Mouse (Mus musculus): ENCODE measurements around the gene Cpe.

Gene Cpe

GRCm38 (mm10) chr8:64632169-64632568 lies 60.7 kb downstream of the Cpe start:
- DNase-seq = no peak

GRCm38 (mm10) chr8:64631761-64632160 lies 61.1 kb downstream of the Cpe start:
- no peak for DNase-seq

- DNase-seq = no peak
Measured at GRCm38 (mm10) chr8:64629034-64629760, 63.7 kb downstream of the Cpe start.

DNA sequence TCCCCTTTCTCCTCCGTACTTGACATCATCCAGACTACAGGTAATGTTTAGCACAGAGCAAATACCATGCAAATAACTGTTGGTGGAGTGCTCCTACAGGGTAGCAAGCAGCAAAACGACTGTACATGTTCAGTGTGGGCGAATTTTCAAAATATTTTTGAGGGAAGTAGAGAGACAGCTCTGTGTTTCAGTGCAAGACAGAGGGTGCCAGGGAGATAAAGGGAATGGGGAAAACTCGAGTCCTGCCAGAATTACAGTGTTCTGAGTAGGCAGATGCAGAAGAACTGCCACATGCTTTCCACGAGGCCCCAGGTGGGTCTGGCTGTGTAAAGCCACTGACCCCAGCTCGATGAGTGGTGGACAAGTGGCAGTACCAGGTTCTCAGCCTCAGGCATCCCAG lies 64.8 kb downstream of the Cpe start:
- no peak for DNase-seq

DNA sequence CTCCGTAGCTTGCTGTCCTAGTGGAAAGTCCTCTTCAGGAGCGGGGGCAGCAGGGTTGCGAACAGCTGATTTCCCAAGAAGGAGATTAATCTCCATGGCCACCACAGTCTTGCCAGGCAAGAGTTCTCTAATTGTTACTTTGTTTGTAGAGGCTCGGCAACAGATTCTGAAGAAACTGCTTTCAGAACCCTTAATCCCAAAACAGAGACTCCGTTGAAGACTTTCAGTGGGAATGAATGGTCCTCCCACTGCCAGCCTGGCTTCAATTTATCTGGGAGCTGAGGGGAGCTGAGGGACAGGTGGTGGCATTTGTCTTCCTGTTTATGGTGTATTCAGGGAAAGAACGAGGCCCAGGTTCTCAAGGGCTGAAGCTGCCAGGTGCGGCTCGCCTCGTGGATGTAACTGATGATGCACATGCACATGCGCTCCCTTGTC lies 68.2 kb downstream of the Cpe start:
- no peak for DNase-seq

DNA sequence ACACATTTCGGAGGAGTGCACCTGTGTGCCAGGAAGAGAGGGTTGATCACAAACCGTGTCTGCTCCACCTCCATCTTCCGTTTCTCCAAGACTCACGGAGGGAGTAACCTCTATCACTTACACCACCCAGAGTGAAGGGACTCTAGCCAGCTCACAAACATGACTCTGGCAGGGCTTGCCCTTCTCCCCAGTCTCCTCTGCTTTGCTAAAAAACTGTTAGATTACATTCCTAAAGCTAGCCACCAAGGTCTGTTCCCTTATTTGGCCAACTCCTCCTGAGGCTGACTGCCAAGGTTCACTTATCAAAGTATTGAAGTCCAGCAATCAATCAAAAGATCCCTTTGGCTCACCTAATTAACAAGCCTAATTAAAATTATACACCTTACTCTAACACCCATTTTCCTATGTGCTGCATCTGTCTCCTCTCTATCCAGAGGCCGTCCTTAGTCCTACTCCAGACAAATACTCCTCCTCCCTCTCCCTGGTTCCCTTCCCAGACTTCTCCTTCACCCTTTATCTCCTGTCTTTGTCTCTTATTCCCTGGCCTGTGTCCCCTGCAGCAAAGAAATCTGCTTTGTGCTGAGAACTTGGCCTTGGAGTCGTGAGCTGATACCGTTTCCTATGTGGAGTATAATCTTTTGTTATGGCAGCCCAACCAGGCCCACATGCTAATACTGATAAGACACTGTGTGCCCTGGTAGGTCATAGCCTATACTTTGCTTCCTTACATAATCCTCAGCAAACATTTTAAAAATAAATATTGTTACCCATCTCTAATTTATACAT lies 72.3 kb downstream of the Cpe start:
- no peak for DNase-seq

DNA sequence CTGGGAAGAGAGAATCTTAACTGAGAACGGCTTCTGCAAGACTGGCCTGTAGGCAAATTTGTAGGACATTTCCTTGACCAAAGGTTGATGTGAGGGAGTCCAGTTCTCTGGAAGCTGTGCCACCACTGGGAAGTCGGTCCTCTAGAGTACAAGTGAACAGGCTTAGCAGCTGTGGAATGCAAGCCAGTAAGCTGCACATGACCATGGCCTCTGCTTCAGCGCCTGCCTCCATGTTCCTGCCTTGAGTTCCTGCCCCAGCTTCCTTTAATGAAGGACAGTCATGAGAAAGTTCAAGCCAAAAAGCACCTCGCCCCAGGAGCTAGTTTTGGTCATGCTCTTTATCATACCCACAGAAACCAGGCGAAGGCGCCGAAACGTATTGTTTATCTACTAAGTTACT lies 73.2 kb downstream of the Cpe start:
- no peak for DNase-seq

GRCm38 (mm10) chr8:64618618-64619017 lies 74.2 kb downstream of the Cpe start:
- no peak for DNase-seq

DNA sequence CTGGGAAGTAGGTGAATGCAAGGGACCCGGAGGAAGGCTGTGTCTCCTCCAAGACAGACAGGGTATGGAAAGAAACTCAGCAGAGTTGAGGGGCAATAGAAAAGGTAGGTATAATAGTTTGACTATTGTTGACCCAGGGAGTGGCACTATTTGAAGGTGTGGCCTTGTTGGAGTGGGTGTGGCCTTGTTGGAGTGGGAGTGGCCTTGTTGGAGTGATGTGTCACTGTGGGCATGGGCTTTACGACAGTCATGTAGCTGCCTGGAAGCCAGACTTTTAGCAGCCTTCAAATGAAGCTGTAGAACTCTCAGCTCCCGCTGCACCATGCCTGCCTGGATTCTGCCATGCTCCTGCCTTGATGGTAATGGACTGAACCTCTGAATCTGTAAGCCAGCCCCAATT lies 76.3 kb downstream of the Cpe start:
- DNase-seq = no peak

- no peak for DNase-seq
Measured at GRCm38 (mm10) chr8:64615459-64615858, 77.4 kb downstream of the Cpe start.

GRCm38 (mm10) chr8:64613663-64614062 lies 79.2 kb downstream of the Cpe start:
- no peak for DNase-seq

DNA sequence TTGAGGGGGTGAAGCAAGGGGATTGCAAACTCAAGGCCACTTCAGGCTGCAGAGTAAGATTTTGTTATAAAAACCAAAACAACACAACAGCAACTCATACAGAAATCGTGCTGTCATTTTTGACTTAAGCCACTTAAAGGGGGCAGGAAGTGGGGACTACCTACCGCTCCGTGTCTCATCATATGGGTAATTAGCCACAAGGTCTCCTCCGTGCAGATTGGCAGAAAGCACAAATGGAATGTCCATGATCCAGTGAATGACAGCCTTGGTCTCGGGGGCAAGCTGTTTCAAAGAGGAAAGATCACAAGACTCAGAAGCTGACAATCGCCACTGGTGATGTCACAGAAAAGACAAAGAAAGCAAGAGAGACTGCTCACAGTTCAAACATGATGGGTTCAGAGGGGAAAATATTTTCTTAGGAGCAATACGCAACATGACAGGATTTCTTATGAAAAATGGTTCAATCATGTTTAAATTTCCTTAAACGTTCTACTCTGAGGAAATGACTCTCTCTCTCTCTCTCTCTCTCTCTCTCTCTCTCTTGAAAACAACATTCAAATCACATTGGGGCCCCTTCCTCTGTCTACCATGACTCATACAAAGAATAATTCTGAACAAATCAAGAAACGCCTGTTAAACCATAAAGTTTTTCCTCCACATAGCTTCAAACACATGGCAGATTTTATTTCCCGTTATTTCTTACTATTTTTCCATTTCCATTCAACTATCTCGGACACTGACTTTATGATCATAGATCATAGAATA lies 81.5 kb downstream of the Cpe start:
- no peak for DNase-seq

DNA sequence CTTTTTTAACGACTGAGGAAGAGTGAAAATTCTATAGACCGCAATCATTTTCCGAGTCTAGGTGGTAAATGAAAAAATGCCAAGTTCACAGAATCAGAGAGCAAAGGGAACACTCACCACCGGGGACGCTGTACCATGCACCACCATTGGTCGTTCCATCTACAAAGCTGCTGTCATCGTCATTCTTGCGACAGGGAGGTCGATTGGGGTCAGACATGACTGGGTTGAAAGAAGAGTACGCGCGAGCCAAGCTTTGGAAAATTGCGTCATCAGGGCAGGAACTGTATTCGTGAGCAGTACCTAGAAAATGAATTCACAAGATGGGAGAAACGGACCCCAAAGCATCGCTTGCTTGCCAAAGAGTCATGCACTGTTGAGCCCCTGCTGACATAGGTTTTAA lies 83.9 kb downstream of the Cpe start:
- DNase-seq = no peak

GRCm38 (mm10) chr8:64606015-64606414 lies 86.8 kb downstream of the Cpe start:
- DNase-seq = no peak

- no peak for DNase-seq
Measured at GRCm38 (mm10) chr8:64598206-64598605, 94.6 kb downstream of the Cpe start.

GRCm38 (mm10) chr8:64597042-64597970 lies 95.5 kb downstream of the Cpe start:
- DNase-seq = no peak

DNA sequence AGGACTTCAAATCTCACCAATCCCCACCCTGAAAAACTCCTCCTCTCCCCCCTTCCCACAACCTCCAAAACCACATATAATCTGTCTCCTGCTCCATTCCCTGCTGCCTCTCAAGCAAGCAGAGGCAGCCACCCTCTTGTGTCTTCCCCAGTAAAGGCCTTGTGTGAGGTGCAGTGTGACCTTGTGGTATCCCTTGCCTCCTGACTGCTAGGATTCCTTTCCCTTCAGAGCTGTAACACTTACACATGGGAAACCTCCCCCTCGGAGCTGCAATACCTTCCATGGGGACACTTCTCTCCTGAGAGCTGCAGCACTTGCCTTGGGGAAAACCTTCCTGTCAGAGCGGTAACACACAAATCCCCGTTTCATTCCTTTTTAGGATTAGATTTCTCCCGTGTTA lies 96.5 kb downstream of the Cpe start:
- no peak for DNase-seq

DNA sequence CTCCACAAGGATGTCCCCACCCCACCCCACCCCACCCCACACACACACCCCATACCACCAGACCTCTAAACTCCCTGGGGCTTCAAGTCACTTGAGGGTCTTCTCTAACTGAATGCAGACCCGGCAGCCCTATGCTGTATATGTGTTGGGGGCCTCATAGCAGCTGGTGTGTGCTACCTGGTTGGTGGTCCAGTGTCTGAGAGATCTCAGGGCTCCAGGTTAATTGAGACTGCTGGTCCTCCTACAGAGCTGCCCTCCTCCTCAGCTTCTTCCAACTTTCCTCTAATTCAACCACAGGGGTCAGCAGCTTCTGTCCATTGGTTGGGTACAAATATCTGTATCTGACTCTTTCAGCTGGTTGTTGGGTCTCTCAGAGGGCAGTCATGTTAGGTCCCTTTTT lies 102.4 kb downstream of the Cpe start:
- DNase-seq = no peak

- DNase-seq = no peak
Measured at GRCm38 (mm10) chr8:64582887-64583286, 110.0 kb downstream of the Cpe start.

- no peak for DNase-seq
Measured at GRCm38 (mm10) chr8:64578221-64578620, 114.6 kb downstream of the Cpe start.

GRCm38 (mm10) chr8:64575001-64575400 lies 117.9 kb downstream of the Cpe start:
- DNase-seq = no peak

GRCm38 (mm10) chr8:64548054-64548850 lies 144.6 kb downstream of the Cpe start:
- no peak for DNase-seq

Data from thymus, adult 18-20 months (tissue).